Mouse (Mus musculus): ENCODE results near the gene Rarg. TPM values are rescaled to one million over a fixed set of nuclear protein-coding genes. Genes with fewer than 3 reads are reported as not detected.

Gene Rarg
- polyA plus RNA-seq, 1 experiment = 91.2 TPM

GRCm38 (mm10) chr15:102279783-102280520 is 22.6 kb upstream of the Rarg start:
- Histone ChIP-seq H3K4me1 (ENCODE audit: control insufficient read depth, insufficient read depth, low read length) (no peaks in the 10 kb centered on the region), H3K4me3 (ENCODE audit: insufficient read depth, low read length) (peak overlapping the region; percentile 72), H3K27ac (ENCODE audit: insufficient read depth, low read length) (peak overlapping the region; percentile 72)
- TF ChIP-seq POLR2A (IDR thresholded peaks at IDR 0.05; ENCODE audit: low read depth, low read length) = no peak; the same call in 1 of the 2 replicates
- no peak for TF ChIP-seq CTCF (IDR thresholded peaks at IDR 0.05; ENCODE audit: borderline replicate concordance, insufficient read depth, low read length)

- TF ChIP-seq POLR2A (IDR thresholded peaks at IDR 0.05; ENCODE audit: low read depth, low read length) = peak; percentile 90
- TF ChIP-seq CTCF (IDR thresholded peaks at IDR 0.05; ENCODE audit: borderline replicate concordance, insufficient read depth, low read length) = peak; percentile 28; the same call in 1 of the 2 replicates
- Histone ChIP-seq H3K27ac (ENCODE audit: insufficient read depth, low read length) (peak within 1 kb of the TSS; percentile 72), H3K4me3 (ENCODE audit: insufficient read depth, low read length) (peak within 1 kb of the TSS; percentile 72), H3K4me1 (ENCODE audit: control insufficient read depth, insufficient read depth, low read length) (no peaks in the 10 kb centered on the region)
Measured at GRCm38 (mm10) chr15:102279092-102279782, 21.9 kb upstream of the Rarg start, which contains the start of gene Mfsd5. Mfsd5 (plus strand) TSS chr15:102279454.

- no peak overlapping the region for H3K27ac ChIP-seq (ENCODE audit: insufficient read depth, low read length)
- H3K4me1 ChIP-seq (ENCODE audit: control insufficient read depth, insufficient read depth, low read length) = no peaks in the 10 kb centered on the region
- TF ChIP-seq POLR2A (IDR thresholded peaks at IDR 0.05; ENCODE audit: low read depth, low read length) (no peak), CTCF (IDR thresholded peaks at IDR 0.05; ENCODE audit: borderline replicate concordance, insufficient read depth, low read length) (no peak)
- peak overlapping the region; percentile 72 for H3K4me3 ChIP-seq (ENCODE audit: insufficient read depth, low read length)
Measured at GRCm38 (mm10) chr15:102278726-102279091, 21.4 kb upstream of the Rarg start.

GRCm38 (mm10) chr15:102273982-102274716 is 16.8 kb upstream of the Rarg start:
- Histone ChIP-seq H3K4me1 (ENCODE audit: control insufficient read depth, insufficient read depth, low read length) (no peaks in the 10 kb centered on the region), H3K4me3 (ENCODE audit: insufficient read depth, low read length) (no peak overlapping the region), H3K27ac (ENCODE audit: insufficient read depth, low read length) (no peak overlapping the region)
- TF ChIP-seq CTCF (IDR thresholded peaks at IDR 0.05; ENCODE audit: borderline replicate concordance, insufficient read depth, low read length) (no peak), POLR2A (IDR thresholded peaks at IDR 0.05; ENCODE audit: low read depth, low read length) (no peak)

GRCm38 (mm10) chr15:102271441-102271840 is 14.1 kb upstream of the Rarg start:
- no peak for TF ChIP-seq CTCF (IDR thresholded peaks at IDR 0.05; ENCODE audit: borderline replicate concordance, insufficient read depth, low read length)
- TF ChIP-seq POLR2A (IDR thresholded peaks at IDR 0.05; ENCODE audit: low read depth, low read length) = no peak
- H3K4me3 ChIP-seq (ENCODE audit: insufficient read depth, low read length) = no peak overlapping the region
- no peak overlapping the region for H3K27ac ChIP-seq (ENCODE audit: insufficient read depth, low read length)
- H3K4me1 ChIP-seq (ENCODE audit: control insufficient read depth, insufficient read depth, low read length) = no peaks in the 10 kb centered on the region

- Histone ChIP-seq H3K27ac (ENCODE audit: insufficient read depth, low read length) (no peak within 1 kb of the TSS), H3K4me1 (ENCODE audit: control insufficient read depth, insufficient read depth, low read length) (no peaks in the 10 kb centered on the region), H3K4me3 (ENCODE audit: insufficient read depth, low read length) (no peak within 1 kb of the TSS)
- TF ChIP-seq POLR2A (IDR thresholded peaks at IDR 0.05; ENCODE audit: low read depth, low read length) (no peak), CTCF (IDR thresholded peaks at IDR 0.05; ENCODE audit: borderline replicate concordance, insufficient read depth, low read length) (no peak)
Measured at GRCm38 (mm10) chr15:102270274-102270960, 13.1 kb upstream of the Rarg start, which contains the start of gene Gm9918. Gm9918 (plus strand) TSS chr15:102270563.

- Histone ChIP-seq H3K4me3 (ENCODE audit: insufficient read depth, low read length) (no peak overlapping the region), H3K27ac (ENCODE audit: insufficient read depth, low read length) (no peak overlapping the region), H3K4me1 (ENCODE audit: control insufficient read depth, insufficient read depth, low read length) (no peaks in the 10 kb centered on the region)
- TF ChIP-seq CTCF (IDR thresholded peaks at IDR 0.05; ENCODE audit: borderline replicate concordance, insufficient read depth, low read length) (no peak), POLR2A (IDR thresholded peaks at IDR 0.05; ENCODE audit: low read depth, low read length) (no peak)
Measured at GRCm38 (mm10) chr15:102265548-102265947, 8.2 kb upstream of the Rarg start.

GRCm38 (mm10) chr15:102263037-102263436 is 5.7 kb upstream of the Rarg start:
- Histone ChIP-seq H3K4me1 (ENCODE audit: control insufficient read depth, insufficient read depth, low read length) (0 out of 2 replicates have a peak, but pooled peaks cover 9% of the 10 kb centered on the region), H3K27ac (ENCODE audit: insufficient read depth, low read length) (no peak overlapping the region), H3K4me3 (ENCODE audit: insufficient read depth, low read length) (no peak overlapping the region)
- no peak for TF ChIP-seq POLR2A (IDR thresholded peaks at IDR 0.05; ENCODE audit: low read depth, low read length)
- no peak for TF ChIP-seq CTCF (IDR thresholded peaks at IDR 0.05; ENCODE audit: borderline replicate concordance, insufficient read depth, low read length)

GRCm38 (mm10) chr15:102262582-102262981 is 5.3 kb upstream of the Rarg start:
- 0 out of 2 replicates have a peak, but pooled peaks cover 9% of the 10 kb centered on the region for H3K4me1 ChIP-seq (ENCODE audit: control insufficient read depth, insufficient read depth, low read length)
- TF ChIP-seq CTCF (IDR thresholded peaks at IDR 0.05; ENCODE audit: borderline replicate concordance, insufficient read depth, low read length) = no peak
- no peak for TF ChIP-seq POLR2A (IDR thresholded peaks at IDR 0.05; ENCODE audit: low read depth, low read length)
- H3K4me3 ChIP-seq (ENCODE audit: insufficient read depth, low read length) = no peak overlapping the region
- no peak overlapping the region for H3K27ac ChIP-seq (ENCODE audit: insufficient read depth, low read length)

Measured in embryonic fibroblast, embryonic 13.5 days (primary cell).